Mouse (Mus musculus) midbrain, embryonic 14.5 days (tissue): Measurements from ENCODE around the gene Shisa4. TPM values are rescaled to one million over a fixed set of nuclear protein-coding genes. Genes with fewer than 3 reads are reported as not detected.
A peak's percentile ranks its signal among the peaks of the same experiment; 100 is the strongest.

Source experiments
- ATAC-seq: fragments of 200-750 bp; cut with Nextera tagmentation; 2 replicates; pipeline ENCODE4 v1.8.0; 2017; ENCODE audit warnings: moderate number of reproducible peaks, moderate library complexity; ENCODE audit not compliant: low FRiP score, low TSS enrichment
- DNase-seq: peaks from one replicate; pipeline ENCODE4 v3.0.0-alpha.2; 2015
- H3K27ac ChIP-seq: fragments of 300-500 bp; sonication (generic); replicated peaks from 2 replicates; pipeline ENCODE4 v1.5.1; 2014; ENCODE audit warnings: mild to moderate bottlenecking, low read depth, low read length, moderate library complexity
- H3K27me3 ChIP-seq: fragments of 300-500 bp; sonication (generic); 2 replicates; pipeline ENCODE4 v1.6.1; 2014; ENCODE audit warnings: low read length, control low read depth, mixed read lengths; ENCODE audit not compliant: control insufficient read depth, insufficient read depth
- H3K36me3 ChIP-seq: fragments of 300-500 bp; sonication (generic); 2 replicates; pipeline ENCODE4 v1.6.1; 2014; ENCODE audit warnings: low read length, control low read depth; ENCODE audit not compliant: control insufficient read depth, insufficient read depth
- H3K4me1 ChIP-seq: fragments of 300-500 bp; sonication (generic); 2 replicates; pipeline ENCODE4 v1.6.1; 2014; ENCODE audit warnings: mild to moderate bottlenecking, antibody characterized with exemption, low read length, control low read depth; ENCODE audit not compliant: control insufficient read depth, insufficient read depth
- H3K4me2 ChIP-seq: fragments of 300-500 bp; sonication (generic); 2 replicates; pipeline ENCODE4 v1.6.1; 2014; ENCODE audit warnings: mild to moderate bottlenecking, low read length, moderate library complexity
- H3K4me3 ChIP-seq: fragments of 300-500 bp; sonication (generic); replicated peaks from 2 replicates; pipeline ENCODE4 v1.5.1; 2014; ENCODE audit warnings: low read depth, low read length
- H3K9ac ChIP-seq: fragments of 300-500 bp; sonication (generic); replicated peaks from 2 replicates; pipeline ENCODE4 v1.6.1; 2014; ENCODE audit warnings: mild to moderate bottlenecking, low read length, moderate library complexity
- H3K9me3 ChIP-seq: fragments of 300-500 bp; sonication (generic); 2 replicates; pipeline ENCODE4 v1.6.1; 2016; ENCODE audit warnings: low read length, control low read depth, mixed read lengths; ENCODE audit not compliant: control insufficient read depth
- WGBS: fragments of 180-500 bp; shearing (Covaris S2); extraction: QIAGEN DNeasy Blood & Tissue Kit; methylation state at CpG from one replicate; pipeline ENCODE4 v1.1.7; 2014; 5-methylcytosine and 5-hydroxymethylcytosine counted together
- polyA plus RNA-seq: library from polyadenylated mRNA; unstranded; fragments of >200 nt; fragmentation: Nextera tagmentation; extraction: Ambion mirVana; gene quantifications from 2 replicates; pipeline ENCODE4 v1.2.1, GENCODE M21; 2014

Gene Shisa4
- polyA plus RNA-seq, 1 experiment from 2014 or later, result 59.3 TPM

- no peaks in the 10 kb centered on the region for H3K36me3 ChIP-seq
- H3K4me3 ChIP-seq, result no peak within 1 kb of the TSS
- no peak within 1 kb of the TSS for H3K27ac ChIP-seq
- peak; percentile 7 for DNase-seq
- H3K4me2 ChIP-seq, result no peak within 1 kb of the TSS
- H3K4me1 ChIP-seq, result no peaks in the 10 kb centered on the region
- H3K9me3 ChIP-seq, result no peaks in the 10 kb centered on the region
- no peaks in the 10 kb centered on the region for H3K27me3 ChIP-seq
- no peak for ATAC-seq
- 16% methylated on average over 8 of the region's 8 CpGs for WGBS
- H3K9ac ChIP-seq, result no peak within 1 kb of the TSS
Observed at GRCm38 (mm10) chr1:135324571-135324970, 50.5 kb downstream of the Shisa4 start, which contains the start of gene Lmod1. Lmod1 (plus strand) TSS chr1:135324807.

- WGBS, result 91% methylated on average over 7 of the region's 7 CpGs
- H3K36me3 ChIP-seq, result no peaks in the 10 kb centered on the region
- DNase-seq, result no peak
- no peaks in the 10 kb centered on the region for H3K9me3 ChIP-seq
- no peak overlapping the region for H3K9ac ChIP-seq
- no peak for ATAC-seq
- H3K4me1 ChIP-seq, result no peaks in the 10 kb centered on the region
- H3K4me2 ChIP-seq, result no peak overlapping the region
- no peaks in the 10 kb centered on the region for H3K27me3 ChIP-seq
- H3K4me3 ChIP-seq, result no peak overlapping the region
- H3K27ac ChIP-seq, result no peak overlapping the region
Observed at GRCm38 (mm10) chr1:135323367-135323901, 51.6 kb downstream of the Shisa4 start.

Other genes with a start within 250 kb of the Shisa4 start
- 0.27 and 0.62 TPM in 2 replicates for gene Ptpn7, start 242.5 kb downstream of the Shisa4 start, polyA plus RNA-seq
- 322 and 380 TPM in 2 replicates for gene Arl8a, start 228.4 kb downstream of the Shisa4 start, polyA plus RNA-seq
- 0.30 and 0.34 TPM in 2 replicates for gene Gpr37l1, start 207.6 kb downstream of the Shisa4 start, polyA plus RNA-seq
- 0.15 and 0.25 TPM in 2 replicates for gene Elf3, start 116.7 kb downstream of the Shisa4 start, polyA plus RNA-seq
- gene Rnpep, start 91.2 kb downstream of the Shisa4 start, polyA plus RNA-seq, result 74.3 and 91.6 TPM in 2 replicates
- 136 and 154 TPM in 2 replicates for gene Timm17a, start 61.5 kb downstream of the Shisa4 start, polyA plus RNA-seq
- 0.20 and 0.34 TPM in 2 replicates for gene Lmod1, start 50.4 kb downstream of the Shisa4 start, polyA plus RNA-seq
- 126 and 127 TPM in 2 replicates for gene Ipo9, start 55.3 kb upstream of the Shisa4 start, polyA plus RNA-seq
- 48.2 and 56.3 TPM in 2 replicates for gene Nav1, start 232.1 kb upstream of the Shisa4 start, polyA plus RNA-seq